Mouse (Mus musculus): Measurements from ENCODE around the gene Ptgis. TPM values are rescaled to one million over a fixed set of nuclear protein-coding genes. Genes with fewer than 3 reads are reported as not detected.

The Ptgis gene
- polyA plus RNA-seq, 1 experiment = 78.8 TPM

DNA sequence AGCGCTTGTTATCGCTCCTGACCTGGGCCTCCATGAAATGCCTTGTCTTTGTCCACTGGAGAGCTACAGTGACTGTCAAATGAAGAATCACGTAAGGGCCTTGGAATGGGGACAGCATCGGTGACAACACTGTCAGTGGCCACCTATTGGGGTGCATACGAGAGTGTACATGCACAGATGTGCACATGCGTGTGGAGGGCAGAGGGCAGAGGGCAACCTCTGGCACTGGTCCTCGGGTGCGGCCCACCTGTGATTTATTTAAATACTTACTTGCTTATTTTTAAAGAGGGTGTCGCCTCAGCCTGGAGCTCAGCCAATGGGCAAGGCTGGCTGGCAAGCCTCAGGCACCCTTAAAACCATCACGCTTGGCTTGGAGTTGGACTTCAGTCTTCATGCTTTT lies 22.0 kb upstream of the Ptgis start:
- TF ChIP-seq USF1 (IDR thresholded peaks at IDR 0.05; ENCODE audit: low read depth) (no peak), MYOD1 (IDR thresholded peaks at IDR 0.05; ENCODE audit: control insufficient read depth, insufficient read length, low read depth) (no peak), CTCF (IDR thresholded peaks at IDR 0.05; ENCODE audit: control insufficient read depth, insufficient read depth, insufficient read length) (no peak), MAX (IDR thresholded peaks at IDR 0.05) (no peak), MYOG (IDR thresholded peaks at IDR 0.05; ENCODE audit: control insufficient read depth, extremely low read depth, insufficient read length) (no peak), CEBPB (IDR thresholded peaks at IDR 0.05; ENCODE audit: low read depth) (no peak), FOSL1 (IDR thresholded peaks at IDR 0.05; ENCODE audit: insufficient read depth, low read length, poor library complexity, severe bottlenecking) (no peak)
- Histone ChIP-seq H3K27me3 (ENCODE audit: control insufficient read depth, insufficient read depth, insufficient read length) (no peaks in the 10 kb centered on the region), H3K4me3 (ENCODE audit: insufficient read depth, poor library complexity, severe bottlenecking) (no peak overlapping the region), H3ac (ENCODE audit: control insufficient read depth, insufficient read length, low read depth) (no peak overlapping the region), H3K79me3 (ENCODE audit: low read depth) (no peaks in the 10 kb centered on the region), H3K79me2 (ENCODE audit: control insufficient read depth, insufficient read depth) (no peaks in the 10 kb centered on the region), H3K36me3 (ENCODE audit: control insufficient read depth, insufficient read depth) (no peaks in the 10 kb centered on the region)

DNA sequence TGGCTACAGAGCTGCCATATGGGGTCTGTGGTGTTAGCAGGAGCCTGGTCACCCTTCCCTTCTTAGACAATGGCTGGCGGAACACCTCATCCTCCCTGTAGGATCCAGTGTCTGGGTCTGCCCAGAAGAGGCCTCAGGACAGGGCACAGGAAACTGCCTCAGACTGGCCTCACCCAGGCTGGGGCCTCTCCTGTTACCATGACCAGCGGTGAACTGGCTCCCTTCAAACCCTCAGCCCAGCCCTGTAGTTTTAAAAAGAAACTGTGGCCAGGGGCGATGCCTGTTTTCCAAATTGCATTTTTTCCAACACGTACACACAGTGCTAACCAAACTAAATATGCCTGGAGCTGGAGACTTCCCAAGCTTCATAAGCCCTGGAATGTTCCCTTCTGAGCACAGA lies 20.7 kb upstream of the Ptgis start:
- H3ac ChIP-seq (ENCODE audit: control insufficient read depth, insufficient read length, low read depth) = no peak overlapping the region
- H3K36me3 ChIP-seq (ENCODE audit: control insufficient read depth, insufficient read depth) = no peaks in the 10 kb centered on the region
- no peaks in the 10 kb centered on the region for H3K27me3 ChIP-seq (ENCODE audit: control insufficient read depth, insufficient read depth, insufficient read length)
- H3K79me3 ChIP-seq (ENCODE audit: low read depth) = no peaks in the 10 kb centered on the region
- H3K4me3 ChIP-seq (ENCODE audit: insufficient read depth, poor library complexity, severe bottlenecking) = no peak overlapping the region
- TF ChIP-seq CTCF (IDR thresholded peaks at IDR 0.05; ENCODE audit: control insufficient read depth, insufficient read depth, insufficient read length) (no peak), MYOG (IDR thresholded peaks at IDR 0.05; ENCODE audit: control insufficient read depth, extremely low read depth, insufficient read length) (no peak), MAX (IDR thresholded peaks at IDR 0.05) (no peak), USF1 (IDR thresholded peaks at IDR 0.05; ENCODE audit: low read depth) (no peak), FOSL1 (IDR thresholded peaks at IDR 0.05; ENCODE audit: insufficient read depth, low read length, poor library complexity, severe bottlenecking) (no peak), CEBPB (IDR thresholded peaks at IDR 0.05; ENCODE audit: low read depth) (no peak)
- H3K79me2 ChIP-seq (ENCODE audit: control insufficient read depth, insufficient read depth) = no peaks in the 10 kb centered on the region

DNA sequence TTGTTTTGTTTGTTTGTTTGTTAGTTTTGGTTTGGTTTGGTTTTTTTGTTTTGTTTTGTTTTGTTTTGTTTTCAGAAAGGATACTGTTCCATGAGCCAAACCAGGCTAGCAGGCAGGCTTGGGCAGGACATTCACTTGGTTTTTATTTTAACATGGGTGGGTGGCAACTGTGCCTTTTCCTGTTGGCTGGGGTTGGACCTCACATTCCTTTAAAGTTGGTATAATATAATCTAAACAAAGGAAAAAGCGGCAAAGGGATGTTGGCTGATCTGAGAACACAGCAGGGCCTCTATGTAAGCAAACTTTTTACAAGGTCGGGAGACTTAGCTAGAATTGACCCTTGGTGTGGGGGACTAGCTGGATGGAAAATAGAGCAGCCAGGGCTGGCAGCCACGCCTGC lies 17.4 kb upstream of the Ptgis start:
- Histone ChIP-seq H3K79me3 (ENCODE audit: low read depth) (no peaks in the 10 kb centered on the region), H3ac (ENCODE audit: control insufficient read depth, insufficient read length, low read depth) (no peak overlapping the region), H3K27me3 (ENCODE audit: control insufficient read depth, insufficient read depth, insufficient read length) (no peaks in the 10 kb centered on the region), H3K4me3 (ENCODE audit: insufficient read depth, poor library complexity, severe bottlenecking) (no peak overlapping the region), H3K36me3 (ENCODE audit: control insufficient read depth, insufficient read depth) (no peaks in the 10 kb centered on the region), H3K79me2 (ENCODE audit: control insufficient read depth, insufficient read depth) (no peaks in the 10 kb centered on the region)
- TF ChIP-seq FOSL1 (IDR thresholded peaks at IDR 0.05; ENCODE audit: insufficient read depth, low read length, poor library complexity, severe bottlenecking) (no peak), MYOD1 (IDR thresholded peaks at IDR 0.05; ENCODE audit: control insufficient read depth, insufficient read length, low read depth) (no peak), CTCF (IDR thresholded peaks at IDR 0.05; ENCODE audit: control insufficient read depth, insufficient read depth, insufficient read length) (no peak), MAX (IDR thresholded peaks at IDR 0.05) (no peak), CEBPB (IDR thresholded peaks at IDR 0.05; ENCODE audit: low read depth) (no peak), USF1 (IDR thresholded peaks at IDR 0.05; ENCODE audit: low read depth) (no peak), MYOG (IDR thresholded peaks at IDR 0.05; ENCODE audit: control insufficient read depth, extremely low read depth, insufficient read length) (no peak)

DNA sequence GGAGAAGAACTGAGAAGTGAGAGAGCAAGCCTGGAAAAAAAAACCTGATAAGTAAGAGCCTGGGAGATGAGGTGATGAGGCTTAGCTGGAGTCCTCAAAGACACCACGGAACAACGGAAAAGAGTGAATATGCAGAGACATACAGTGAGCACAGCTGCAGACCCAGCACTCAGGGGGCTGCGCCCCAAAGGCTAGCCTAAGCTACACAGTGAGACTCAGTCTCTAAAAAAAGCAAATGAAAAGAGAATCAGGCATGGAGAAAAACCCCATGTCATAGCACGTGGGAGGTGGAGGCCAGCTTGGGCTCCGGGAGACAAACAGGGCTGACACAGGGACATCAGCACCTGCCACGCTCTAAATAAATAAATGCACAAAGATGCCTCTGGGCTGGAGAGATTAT lies 14.4 kb upstream of the Ptgis start:
- no peaks in the 10 kb centered on the region for H3K79me3 ChIP-seq (ENCODE audit: low read depth)
- no peaks in the 10 kb centered on the region for H3K27me3 ChIP-seq (ENCODE audit: control insufficient read depth, insufficient read depth, insufficient read length)
- H3K79me2 ChIP-seq (ENCODE audit: control insufficient read depth, insufficient read depth) = no peaks in the 10 kb centered on the region
- H3K36me3 ChIP-seq (ENCODE audit: control insufficient read depth, insufficient read depth) = no peaks in the 10 kb centered on the region
- no peak overlapping the region for H3ac ChIP-seq (ENCODE audit: control insufficient read depth, insufficient read length, low read depth)
- TF ChIP-seq MAX (IDR thresholded peaks at IDR 0.05) (no peak), MYOD1 (IDR thresholded peaks at IDR 0.05; ENCODE audit: control insufficient read depth, insufficient read length, low read depth) (no peak), FOSL1 (IDR thresholded peaks at IDR 0.05; ENCODE audit: insufficient read depth, low read length, poor library complexity, severe bottlenecking) (no peak), USF1 (IDR thresholded peaks at IDR 0.05; ENCODE audit: low read depth) (no peak), CTCF (IDR thresholded peaks at IDR 0.05; ENCODE audit: control insufficient read depth, insufficient read depth, insufficient read length) (no peak), MYOG (IDR thresholded peaks at IDR 0.05; ENCODE audit: control insufficient read depth, extremely low read depth, insufficient read length) (no peak), CEBPB (IDR thresholded peaks at IDR 0.05; ENCODE audit: low read depth) (no peak)
- no peak overlapping the region for H3K4me3 ChIP-seq (ENCODE audit: insufficient read depth, poor library complexity, severe bottlenecking)

DNA sequence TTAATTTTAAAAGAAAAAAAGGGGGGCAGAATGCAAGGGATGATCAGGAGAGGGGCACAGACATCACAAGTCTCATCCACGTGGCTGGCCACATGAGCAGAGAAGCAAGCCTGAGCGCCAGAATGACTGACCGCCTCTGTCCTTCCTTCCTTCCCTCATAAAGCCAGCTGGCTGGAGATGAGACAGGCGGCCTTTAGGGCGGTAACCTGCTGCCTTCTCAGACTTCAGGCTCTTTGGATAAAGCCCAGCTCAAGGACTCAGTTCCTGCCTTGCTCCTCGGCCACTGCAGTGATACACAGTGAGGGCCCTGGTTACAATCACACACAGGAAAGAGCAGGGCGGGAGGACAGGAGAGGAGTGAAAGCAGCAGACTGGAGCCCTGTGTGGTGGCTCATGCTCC lies 13.8 kb upstream of the Ptgis start:
- H3K36me3 ChIP-seq (ENCODE audit: control insufficient read depth, insufficient read depth) = no peaks in the 10 kb centered on the region
- H3K79me3 ChIP-seq (ENCODE audit: low read depth) = no peaks in the 10 kb centered on the region
- H3K79me2 ChIP-seq (ENCODE audit: control insufficient read depth, insufficient read depth) = no peaks in the 10 kb centered on the region
- no peak for TF ChIP-seq MAX (IDR thresholded peaks at IDR 0.05)
- no peak for TF ChIP-seq CTCF (IDR thresholded peaks at IDR 0.05; ENCODE audit: control insufficient read depth, insufficient read depth, insufficient read length)
- TF ChIP-seq MYOD1 (IDR thresholded peaks at IDR 0.05; ENCODE audit: control insufficient read depth, insufficient read length, low read depth) = no peak
- TF ChIP-seq MYOG (IDR thresholded peaks at IDR 0.05; ENCODE audit: control insufficient read depth, extremely low read depth, insufficient read length) = no peak
- TF ChIP-seq FOSL1 (IDR thresholded peaks at IDR 0.05; ENCODE audit: insufficient read depth, low read length, poor library complexity, severe bottlenecking) = no peak
- TF ChIP-seq CEBPB (IDR thresholded peaks at IDR 0.05; ENCODE audit: low read depth) = no peak
- no peak for TF ChIP-seq USF1 (IDR thresholded peaks at IDR 0.05; ENCODE audit: low read depth)
- no peak overlapping the region for H3K4me3 ChIP-seq (ENCODE audit: insufficient read depth, poor library complexity, severe bottlenecking)
- H3K27me3 ChIP-seq (ENCODE audit: control insufficient read depth, insufficient read depth, insufficient read length) = no peaks in the 10 kb centered on the region
- no peak overlapping the region for H3ac ChIP-seq (ENCODE audit: control insufficient read depth, insufficient read length, low read depth)

DNA sequence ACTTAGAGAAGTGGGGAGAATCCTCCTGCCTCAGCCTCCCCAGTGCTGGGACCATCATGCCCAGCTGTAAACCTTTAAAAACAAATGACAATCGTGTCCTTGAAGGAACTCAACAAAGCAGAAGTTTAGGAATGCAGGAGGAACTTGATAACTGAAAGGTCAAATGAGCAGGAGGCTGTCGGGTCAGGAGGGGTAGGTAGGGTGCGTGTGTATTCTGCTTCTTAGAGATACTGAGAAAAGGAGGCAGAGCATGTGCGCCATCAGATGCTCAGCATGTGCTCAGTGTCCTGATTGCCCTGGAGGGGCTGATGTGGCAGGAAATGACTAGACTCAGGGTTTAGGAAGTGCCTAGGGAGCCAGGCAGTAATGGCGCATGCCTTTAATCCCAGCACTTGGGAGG lies 13.1 kb upstream of the Ptgis start:
- Histone ChIP-seq H3K79me2 (ENCODE audit: control insufficient read depth, insufficient read depth) (no peaks in the 10 kb centered on the region), H3K79me3 (ENCODE audit: low read depth) (no peaks in the 10 kb centered on the region), H3K36me3 (ENCODE audit: control insufficient read depth, insufficient read depth) (no peaks in the 10 kb centered on the region), H3K4me3 (ENCODE audit: insufficient read depth, poor library complexity, severe bottlenecking) (no peak overlapping the region), H3K27me3 (ENCODE audit: control insufficient read depth, insufficient read depth, insufficient read length) (no peaks in the 10 kb centered on the region), H3ac (ENCODE audit: control insufficient read depth, insufficient read length, low read depth) (no peak overlapping the region)
- no peak for TF ChIP-seq CEBPB (IDR thresholded peaks at IDR 0.05; ENCODE audit: low read depth)
- TF ChIP-seq FOSL1 (IDR thresholded peaks at IDR 0.05; ENCODE audit: insufficient read depth, low read length, poor library complexity, severe bottlenecking) = no peak
